ENCODE assay signal across 13 mouse cellular contexts in the genomic region with DNA sequence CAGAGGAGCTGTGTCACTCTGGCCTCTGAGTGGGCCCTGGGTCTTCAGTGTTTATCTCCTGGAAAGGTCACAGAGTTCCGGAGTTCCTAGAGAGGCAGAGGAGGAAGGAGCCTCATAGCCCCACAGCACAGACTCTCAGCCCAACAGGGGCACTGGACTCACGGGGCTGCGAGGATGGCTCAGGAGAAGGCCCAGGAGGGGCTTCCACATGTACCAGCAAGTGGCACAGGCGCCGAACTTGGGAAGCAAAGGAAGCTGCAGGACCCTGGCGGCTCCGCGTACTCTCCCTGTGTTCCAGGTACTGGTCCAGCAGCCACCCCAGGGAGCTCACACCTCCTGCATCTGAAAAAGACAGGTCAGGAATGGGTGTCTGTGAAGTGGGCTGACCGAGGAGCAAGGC. TPM values are rescaled to one million over a fixed set of nuclear protein-coding genes. Genes with fewer than 3 reads are reported as not detected.
A peak's percentile ranks its signal among the peaks of the same experiment; 100 is the strongest.
DNase-seq lines count a peak whose midpoint lies in the region; ATAC-seq and TF ChIP-seq lines count a peak whose summit lies in the region.
"Had no signal": no experiment of that assay in that cellular context is flagged by ENCODE, and none has a peak within 500 bp of the region (broad histone marks: within the 10 kb centered on the region; RNA-seq: fewer than 3 reads in every experiment).

No protein-coding gene starts in this region.

- ATAC-seq in forebrain, embryonic 14.5 days, result no peak
- ATAC-seq in kidney, embryonic 16.5 days (ENCODE audit: low FRiP score, low TSS enrichment), result no peak
- no peak for ATAC-seq in limb, embryonic 12.5 days (ENCODE audit: insufficient number of reproducible peaks, insufficient read depth, low FRiP score, low TSS enrichment, low read depth)
- no peak for ATAC-seq in megakaryocyte progenitor cell, adult 5-6 weeks (replicated peaks; ENCODE audit: poor library complexity)

- no peaks in the 10 kb centered on the region for H3K36me3 ChIP-seq in forebrain, embryonic 10.5 days (replicated peaks)
- H3K36me3 ChIP-seq in forebrain, embryonic 14.5 days (ENCODE audit: control insufficient read depth, insufficient read depth, low read length), result peaks cover 12% of the 10 kb centered on the region; the same call in 1 of the 2 replicates
- no peaks in the 10 kb centered on the region for H3K36me3 ChIP-seq in kidney, embryonic 16.5 days (ENCODE audit: insufficient read depth, low read length)
- no peaks in the 10 kb centered on the region for H3K36me3 ChIP-seq in ES-E14 (ENCODE audit: control insufficient read depth, insufficient read depth, low read length, poor library complexity, severe bottlenecking)
- 0 out of 2 replicates have a peak, but pooled peaks cover 3% of the 10 kb centered on the region for H3K36me3 ChIP-seq in limb, embryonic 12.5 days

- no peak for DNase-seq in forebrain, embryonic 10.5 days (ENCODE audit: extremely low spot score, low spot score)
- DNase-seq in forebrain, embryonic 14.5 days (ENCODE audit: low spot score), result no peak
- DNase-seq in kidney, postnatal 14 days, result no peak
- DNase-seq in ES-E14 (ENCODE audit: low read depth, low spot score), result no peak
- DNase-seq in layer of hippocampus, postnatal 10 days (ENCODE audit: low spot score in 2 of 2), result no peak
- DNase-seq: adrenal gland, adult 8-10 months; cerebellum, adult 2 months; gastrocnemius, postnatal 10 days; kidney, adult 18-20 months had no signal

- no peak overlapping the region for H3K4me3 ChIP-seq in forebrain, embryonic 10.5 days
- H3K4me3 ChIP-seq in forebrain, embryonic 14.5 days (ENCODE audit: low read depth, low read length), result no peak overlapping the region
- H3K4me3 ChIP-seq in kidney, embryonic 16.5 days (ENCODE audit: low read length), result no peak overlapping the region
- H3K4me3 ChIP-seq in ES-E14 (ENCODE audit: insufficient read depth in 1 of 2, low read depth in 1 of 2, low read length in 2 of 2, poor library complexity in 1 of 2, severe bottlenecking in 1 of 2), result peak overlapping the region; percentile 60 to 61; a peak in 2 of 4 replicates
- H3K4me3 ChIP-seq in limb, embryonic 12.5 days (replicated peaks), result no peak overlapping the region

- H3K9me3 ChIP-seq in forebrain, embryonic 10.5 days, result no peaks in the 10 kb centered on the region
- no peaks in the 10 kb centered on the region for H3K9me3 ChIP-seq in forebrain, embryonic 14.5 days (replicated peaks; ENCODE audit: control insufficient read depth, low read length)
- H3K9me3 ChIP-seq in kidney, embryonic 16.5 days (ENCODE audit: low read length), result no peaks in the 10 kb centered on the region
- no peaks in the 10 kb centered on the region for H3K9me3 ChIP-seq in ES-E14 (ENCODE audit: control insufficient read depth, insufficient read depth, low read depth, low read length)
- H3K9me3 ChIP-seq in limb, embryonic 12.5 days, result no peaks in the 10 kb centered on the region

- H3K4me1 ChIP-seq in forebrain, embryonic 10.5 days, result peaks cover 36% of the 10 kb centered on the region
- H3K4me1 ChIP-seq in forebrain, embryonic 14.5 days (ENCODE audit: control insufficient read depth, insufficient read depth, low read length), result no peaks in the 10 kb centered on the region
- no peaks in the 10 kb centered on the region for H3K4me1 ChIP-seq in kidney, embryonic 16.5 days (ENCODE audit: insufficient read depth, low read length)
- peaks cover 0 to 5% of the 10 kb centered on the region in 2 experiments; a peak in 1 of 4 replicates for H3K4me1 ChIP-seq in ES-E14 (ENCODE audit: control insufficient read depth in 2 of 2, insufficient read depth in 2 of 2, low read length in 2 of 2, poor library complexity in 1 of 2)
- peaks cover 7% of the 10 kb centered on the region; the same call in 1 of the 2 replicates for H3K4me1 ChIP-seq in limb, embryonic 12.5 days (replicated peaks)

- H3K27ac ChIP-seq in forebrain, embryonic 10.5 days, result 0 out of 2 replicates have a peak overlapping the region, but pooled peaks have one; percentile 7
- no peak overlapping the region for H3K27ac ChIP-seq in forebrain, embryonic 14.5 days (ENCODE audit: low read depth, low read length)
- H3K27ac ChIP-seq in kidney, embryonic 16.5 days (ENCODE audit: low read length), result no peak overlapping the region
- no peak overlapping the region for H3K27ac ChIP-seq in ES-E14 (ENCODE audit: insufficient read depth, low read depth, low read length, poor library complexity, severe bottlenecking)
- H3K27ac ChIP-seq in limb, embryonic 12.5 days, result no peak overlapping the region

- in situ Hi-C loops in ES-E14 (cut with MboI; ENCODE audit: low sequenced_read_pairs in 2 of 2, unreplicated experiment in 2 of 2), result no loop called here

- no peak overlapping the region for H3K4me2 ChIP-seq in forebrain, embryonic 14.5 days (ENCODE audit: low read length)
- H3K4me2 ChIP-seq in kidney, embryonic 16.5 days (replicated peaks; ENCODE audit: low read depth, low read length), result 0 out of 2 replicates have a peak overlapping the region, but pooled peaks have one; percentile 31
- peak overlapping the region; percentile 35; the same call in 1 of the 2 replicates for H3K4me2 ChIP-seq in limb, embryonic 12.5 days

- 80% methylated on average over 9 of the region's 9 CpGs for WGBS in forebrain, embryonic 10.5 days
- WGBS in forebrain, embryonic 14.5 days, result 82% methylated on average over 9 of the region's 9 CpGs
- WGBS in kidney, embryonic 16.5 days, result 81% methylated on average over 9 of the region's 9 CpGs
- 77% methylated on average over 9 of the region's 9 CpGs for WGBS in limb, embryonic 12.5 days

- H3K9ac ChIP-seq in forebrain, embryonic 14.5 days (ENCODE audit: low read length), result no peak overlapping the region; the same call in 1 of the 2 replicates
- H3K9ac ChIP-seq in kidney, embryonic 16.5 days (replicated peaks; ENCODE audit: low read length), result no peak overlapping the region
- H3K9ac ChIP-seq in ES-E14 (ENCODE audit: insufficient read depth, low read depth, low read length, poor library complexity, severe bottlenecking), result no peak overlapping the region
- H3K9ac ChIP-seq in limb, embryonic 12.5 days (replicated peaks), result peak overlapping the region; percentile 47; the same call in 1 of the 2 replicates

- H3K27me3 ChIP-seq in forebrain, embryonic 10.5 days (ENCODE audit: poor library complexity, severe bottlenecking), result peaks cover 46% of the 10 kb centered on the region
- H3K27me3 ChIP-seq in forebrain, embryonic 14.5 days (replicated peaks; ENCODE audit: control insufficient read depth, insufficient read depth, low read length), result 0 out of 2 replicates have a peak, but pooled peaks cover 3% of the 10 kb centered on the region
- H3K27me3 ChIP-seq in kidney, embryonic 16.5 days (ENCODE audit: insufficient read depth, low read length), result no peaks in the 10 kb centered on the region
- H3K27me3 ChIP-seq in limb, embryonic 12.5 days, result peaks cover 44% of the 10 kb centered on the region

TF ChIP-seq in ES-E14, 5 proteins besides CTCF, POLR2A, EP300 and RAD21:
- TF ChIP-seq ZNF384 (IDR thresholded peaks at IDR 0.05; ENCODE audit: low read depth, low read length) (no peak), HCFC1 (IDR thresholded peaks at IDR 0.05; ENCODE audit: borderline replicate concordance, insufficient read depth, low read length) (no peak), ZC3H11A (IDR thresholded peaks at IDR 0.05; ENCODE audit: borderline replicate concordance, low read depth, low read length) (no peak)

RNA-seq across cellular contexts. Expression of a gene that starts 24.7 kb away (rescaled TPM):
- polyA plus RNA-seq in forebrain, embryonic 10.5 days (2016; fragmentation: Nextera tagmentation; extraction: Ambion mirVana), result 107 TPM in 2 replicates
- 33.0 and 41.6 TPM in 2 replicates for polyA plus RNA-seq in forebrain, embryonic 14.5 days (2014; fragmentation: Nextera tagmentation; extraction: Ambion mirVana)
- 56.5 and 60.3 TPM in 2 replicates for polyA plus RNA-seq in kidney, embryonic 16.5 days (2015; fragmentation: Nextera tagmentation; extraction: Ambion mirVana)
- total RNA-seq in ES-E14 (2012; rRNA removed), result 44.1 and 48.2 TPM in 2 replicates
- polyA plus RNA-seq in limb, embryonic 12.5 days (2016; fragmentation: Nextera tagmentation; extraction: Ambion mirVana), result 51.6 and 55.3 TPM in 2 replicates
- 41.5 and 45.7 TPM in 2 replicates for total RNA-seq in megakaryocyte progenitor cell, adult 5-6 weeks (2015)
- total RNA-seq in megakaryocyte progenitor cell, adult 5-6 weeks (2017), result 20.2 and 26.3 TPM in 2 replicates
- total RNA-seq in layer of hippocampus, postnatal 10 days (2021), result 1 to 10 TPM; 6.0 to 7.6 TPM
- total RNA-seq: neutrophil, adult 5-6 weeks had no signal

RNA-seq across cellular contexts. Expression of a gene that starts 25.0 kb away (rescaled TPM):
- 3.5 and 3.7 TPM in 2 replicates for polyA plus RNA-seq in forebrain, embryonic 10.5 days (2016; fragmentation: Nextera tagmentation; extraction: Ambion mirVana)
- polyA plus RNA-seq in forebrain, embryonic 14.5 days (2014; fragmentation: Nextera tagmentation; extraction: Ambion mirVana), result 7.6 and 10.8 TPM in 2 replicates
- 6.5 TPM in 2 replicates for polyA plus RNA-seq in kidney, embryonic 16.5 days (2015; fragmentation: Nextera tagmentation; extraction: Ambion mirVana)
- 1.8 and 4.5 TPM in 2 replicates for total RNA-seq in ES-E14 (2012; rRNA removed)
- 8.9 and 10.8 TPM in 2 replicates for polyA plus RNA-seq in limb, embryonic 12.5 days (2016; fragmentation: Nextera tagmentation; extraction: Ambion mirVana)
- 9.2 and 12.4 TPM in 2 replicates for total RNA-seq in megakaryocyte progenitor cell, adult 5-6 weeks (2015)
- 12.4 and 12.5 TPM in 2 replicates for total RNA-seq in megakaryocyte progenitor cell, adult 5-6 weeks (2017)
- total RNA-seq in layer of hippocampus, postnatal 10 days (2021), result 10 to 100 TPM; 42.1 to 52.6 TPM

RNA-seq across cellular contexts. Expression of a gene that starts 33.7 kb away (rescaled TPM):
- 0.71 and 1.1 TPM in 2 replicates for polyA plus RNA-seq in forebrain, embryonic 10.5 days (2016; fragmentation: Nextera tagmentation; extraction: Ambion mirVana)
- polyA plus RNA-seq in forebrain, embryonic 14.5 days (2014; fragmentation: Nextera tagmentation; extraction: Ambion mirVana), result 3.8 and 4.8 TPM in 2 replicates
- polyA plus RNA-seq in kidney, embryonic 16.5 days (2015; fragmentation: Nextera tagmentation; extraction: Ambion mirVana), result 0.15 and 0.23 TPM in 2 replicates
- 0.98 and 1.2 TPM in 2 replicates for total RNA-seq in ES-E14 (2012; rRNA removed)
- 0.34 and 0.45 TPM in 2 replicates for polyA plus RNA-seq in limb, embryonic 12.5 days (2016; fragmentation: Nextera tagmentation; extraction: Ambion mirVana)
- 0.02 TPM in 1 of 2 replicates, not detected in the other for total RNA-seq in megakaryocyte progenitor cell, adult 5-6 weeks (2015)
- total RNA-seq in megakaryocyte progenitor cell, adult 5-6 weeks (2017), result 0.14 TPM in 1 of 2 replicates, not detected in the other
- 100 to 1,000 TPM; 106 to 107 TPM for total RNA-seq in layer of hippocampus, postnatal 10 days (2021)

RNA-seq across cellular contexts. Expression of a gene that starts 34.8 kb away (rescaled TPM):
- polyA plus RNA-seq in forebrain, embryonic 10.5 days (2016; fragmentation: Nextera tagmentation; extraction: Ambion mirVana), result 5.4 and 5.5 TPM in 2 replicates
- polyA plus RNA-seq in forebrain, embryonic 14.5 days (2014; fragmentation: Nextera tagmentation; extraction: Ambion mirVana), result 4.6 and 4.7 TPM in 2 replicates
- 8.2 and 9.3 TPM in 2 replicates for polyA plus RNA-seq in kidney, embryonic 16.5 days (2015; fragmentation: Nextera tagmentation; extraction: Ambion mirVana)
- total RNA-seq in ES-E14 (2012; rRNA removed), result 65.2 and 75.6 TPM in 2 replicates
- polyA plus RNA-seq in limb, embryonic 12.5 days (2016; fragmentation: Nextera tagmentation; extraction: Ambion mirVana), result 11.8 and 12.4 TPM in 2 replicates
- total RNA-seq in megakaryocyte progenitor cell, adult 5-6 weeks (2015), result 36.5 and 43.5 TPM in 2 replicates
- total RNA-seq in megakaryocyte progenitor cell, adult 5-6 weeks (2017), result 40.0 and 47.5 TPM in 2 replicates
- total RNA-seq in layer of hippocampus, postnatal 10 days (2021), result 10 to 100 TPM; 46.4 to 53.9 TPM

Comparison
In these comparisons a context has a peak if more than half of its experiments do, and no peak if none do; other contexts are left out.
1. H3K4me3 ChIP-seq: peak in ES-E14 (2 of 2); none in forebrain, embryonic 10.5 days (single experiment), forebrain, embryonic 14.5 days (single experiment), kidney, embryonic 16.5 days (single experiment) and limb, embryonic 12.5 days (single experiment).